Mouse (Mus musculus): ENCODE data around the gene Afg1l. TPM values are rescaled to one million over a fixed set of nuclear protein-coding genes. Genes with fewer than 3 reads are reported as not detected.

The Afg1l gene
- polyA plus RNA-seq, 1 experiment from 2014 or later, result 8.6 TPM

GRCm38 (mm10) chr10:42476774-42477475 is 1.4 kb downstream of the Afg1l start:
- no peak overlapping the region for H3K4me2 ChIP-seq
- no peak overlapping the region for H3K27ac ChIP-seq (replicated peaks)
- no peak overlapping the region for H3K4me3 ChIP-seq (replicated peaks)
- H3K9ac ChIP-seq (replicated peaks), result no peak overlapping the region; the same call in 1 of the 2 replicates
- peaks cover 7% of the 10 kb centered on the region for H3K4me1 ChIP-seq
- H3K36me3 ChIP-seq, result no peaks in the 10 kb centered on the region
- no peak for ATAC-seq (ENCODE audit: low FRiP score)
- WGBS, result 89% methylated on average over 10 of the region's 10 CpGs
- no peaks in the 10 kb centered on the region for H3K9me3 ChIP-seq (replicated peaks)
- no peaks in the 10 kb centered on the region for H3K27me3 ChIP-seq (replicated peaks)

GRCm38 (mm10) chr10:42474946-42475514 is 3.3 kb downstream of the Afg1l start:
- WGBS, result 78% methylated on average over 6 of the region's 6 CpGs
- Histone ChIP-seq H3K4me2 (no peak overlapping the region), H3K9ac (replicated peaks) (no peak overlapping the region), H3K9me3 (replicated peaks) (no peaks in the 10 kb centered on the region), H3K4me3 (replicated peaks) (no peak overlapping the region), H3K27me3 (replicated peaks) (no peaks in the 10 kb centered on the region), H3K27ac (replicated peaks) (no peak overlapping the region), H3K4me1 (peaks cover 7% of the 10 kb centered on the region), H3K36me3 (no peaks in the 10 kb centered on the region)
- no peak for ATAC-seq (ENCODE audit: low FRiP score)

GRCm38 (mm10) chr10:42464805-42465204 is 13.6 kb downstream of the Afg1l start:
- no peak overlapping the region for H3K27ac ChIP-seq (replicated peaks)
- no peaks in the 10 kb centered on the region for H3K4me1 ChIP-seq

GRCm38 (mm10) chr10:42464224-42464623 is 14.1 kb downstream of the Afg1l start:
- Histone ChIP-seq H3K9me3 (replicated peaks) (0 out of 2 replicates have a peak, but pooled peaks cover 2% of the 10 kb centered on the region), H3K4me3 (replicated peaks) (no peak overlapping the region), H3K9ac (replicated peaks) (no peak overlapping the region), H3K36me3 (peaks cover 5% of the 10 kb centered on the region; the same call in 1 of the 2 replicates), H3K27me3 (replicated peaks) (no peaks in the 10 kb centered on the region), H3K27ac (replicated peaks) (no peak overlapping the region; the same call in 1 of the 2 replicates), H3K4me2 (no peak overlapping the region), H3K4me1 (no peaks in the 10 kb centered on the region)
- 33% methylated on average over 5 of the region's 5 CpGs for WGBS
- no peak for ATAC-seq (ENCODE audit: low FRiP score)

More at GRCm38 (mm10) chr10:42464805-42465204, 13.6 kb downstream of the Afg1l start:
- H3K9ac ChIP-seq (replicated peaks), result no peak overlapping the region
- H3K4me2 ChIP-seq, result no peak overlapping the region
- H3K4me3 ChIP-seq (replicated peaks), result no peak overlapping the region
- H3K9me3 ChIP-seq (replicated peaks), result no peaks in the 10 kb centered on the region
- H3K36me3 ChIP-seq, result 0 out of 2 replicates have a peak, but pooled peaks cover 1% of the 10 kb centered on the region
- no peak for ATAC-seq (ENCODE audit: low FRiP score)
- WGBS, result 78% methylated on average over 14 of the region's 14 CpGs
- H3K27me3 ChIP-seq (replicated peaks), result no peaks in the 10 kb centered on the region

GRCm38 (mm10) chr10:42457557-42458191 is 20.7 kb downstream of the Afg1l start:
- H3K27ac ChIP-seq (replicated peaks), result no peak overlapping the region
- H3K4me3 ChIP-seq (replicated peaks), result no peak overlapping the region
- 0 out of 2 replicates have a peak, but pooled peaks cover 9% of the 10 kb centered on the region for H3K9me3 ChIP-seq (replicated peaks)
- no peak for ATAC-seq (ENCODE audit: low FRiP score)
- H3K27me3 ChIP-seq (replicated peaks), result no peaks in the 10 kb centered on the region
- no peaks in the 10 kb centered on the region for H3K4me1 ChIP-seq
- H3K4me2 ChIP-seq, result no peak overlapping the region
- no peak overlapping the region for H3K9ac ChIP-seq (replicated peaks)
- H3K36me3 ChIP-seq, result peaks cover 11% of the 10 kb centered on the region
- 83% methylated on average over 9 of the region's 9 CpGs for WGBS

- Histone ChIP-seq H3K4me1 (no peaks in the 10 kb centered on the region), H3K4me2 (no peak overlapping the region), H3K36me3 (peaks cover 11% of the 10 kb centered on the region), H3K27ac (replicated peaks) (no peak overlapping the region), H3K9me3 (replicated peaks) (0 out of 2 replicates have a peak, but pooled peaks cover 9% of the 10 kb centered on the region), H3K4me3 (replicated peaks) (no peak overlapping the region), H3K27me3 (replicated peaks) (no peaks in the 10 kb centered on the region), H3K9ac (replicated peaks) (no peak overlapping the region)
- ATAC-seq (ENCODE audit: low FRiP score), result no peak
- WGBS, result 84% methylated on average over 5 of the region's 5 CpGs
Observed at GRCm38 (mm10) chr10:42455981-42456380, 22.4 kb downstream of the Afg1l start.

GRCm38 (mm10) chr10:42454690-42455089 is 23.7 kb downstream of the Afg1l start:
- Histone ChIP-seq H3K27ac (replicated peaks) (no peak overlapping the region), H3K27me3 (replicated peaks) (no peaks in the 10 kb centered on the region), H3K9me3 (replicated peaks) (0 out of 2 replicates have a peak, but pooled peaks cover 9% of the 10 kb centered on the region), H3K4me1 (peaks cover under 1% of the 10 kb centered on the region), H3K36me3 (peaks cover 9% of the 10 kb centered on the region), H3K4me3 (replicated peaks) (no peak overlapping the region), H3K4me2 (no peak overlapping the region), H3K9ac (replicated peaks) (no peak overlapping the region)
- 91% methylated on average over 6 of the region's 6 CpGs for WGBS
- no peak for ATAC-seq (ENCODE audit: low FRiP score)

- WGBS, result 78% methylated on average over 11 of the region's 11 CpGs
- Histone ChIP-seq H3K4me1 (peaks cover 5% of the 10 kb centered on the region), H3K4me3 (replicated peaks) (no peak overlapping the region), H3K4me2 (no peak overlapping the region), H3K9me3 (replicated peaks) (0 out of 2 replicates have a peak, but pooled peaks cover 7% of the 10 kb centered on the region), H3K9ac (replicated peaks) (no peak overlapping the region), H3K27me3 (replicated peaks) (no peaks in the 10 kb centered on the region), H3K27ac (replicated peaks) (no peak overlapping the region), H3K36me3 (peaks cover 6% of the 10 kb centered on the region)
- no peak for ATAC-seq (ENCODE audit: low FRiP score)
Observed at GRCm38 (mm10) chr10:42454266-42454665, 24.1 kb downstream of the Afg1l start.

- no peak overlapping the region for H3K4me3 ChIP-seq (replicated peaks)
- no peak overlapping the region for H3K9ac ChIP-seq (replicated peaks)
- no peak overlapping the region for H3K4me2 ChIP-seq
- no peak for ATAC-seq (ENCODE audit: low FRiP score)
- H3K27me3 ChIP-seq (replicated peaks), result no peaks in the 10 kb centered on the region
- 9% methylated on average over 3 of the region's 4 CpGs for WGBS
- H3K36me3 ChIP-seq, result peaks cover 4% of the 10 kb centered on the region; the same call in 1 of the 2 replicates
- no peak overlapping the region for H3K27ac ChIP-seq (replicated peaks)
- H3K4me1 ChIP-seq, result peaks cover 15% of the 10 kb centered on the region
- H3K9me3 ChIP-seq (replicated peaks), result 0 out of 2 replicates have a peak, but pooled peaks cover 3% of the 10 kb centered on the region
Observed at GRCm38 (mm10) chr10:42449672-42450071, 28.7 kb downstream of the Afg1l start.

- H3K9me3 ChIP-seq (replicated peaks), result 0 out of 2 replicates have a peak, but pooled peaks cover under 1% of the 10 kb centered on the region
- WGBS, result 12% methylated on average over 7 of the region's 7 CpGs
- no peak for ATAC-seq (ENCODE audit: low FRiP score)
- no peak overlapping the region for H3K27ac ChIP-seq (replicated peaks)
- no peak overlapping the region for H3K4me3 ChIP-seq (replicated peaks)
- no peaks in the 10 kb centered on the region for H3K27me3 ChIP-seq (replicated peaks)
- H3K4me1 ChIP-seq, result peaks cover 15% of the 10 kb centered on the region
- H3K9ac ChIP-seq (replicated peaks), result no peak overlapping the region
- no peak overlapping the region for H3K4me2 ChIP-seq
- peaks cover under 1% of the 10 kb centered on the region; the same call in 1 of the 2 replicates for H3K36me3 ChIP-seq
Observed at GRCm38 (mm10) chr10:42448371-42448770, 30.0 kb downstream of the Afg1l start.

GRCm38 (mm10) chr10:42446145-42446544 is 32.2 kb downstream of the Afg1l start:
- H3K27ac ChIP-seq (replicated peaks), result no peak overlapping the region
- no peaks in the 10 kb centered on the region for H3K9me3 ChIP-seq (replicated peaks)
- H3K4me1 ChIP-seq, result peaks cover 15% of the 10 kb centered on the region
- H3K27me3 ChIP-seq (replicated peaks), result no peaks in the 10 kb centered on the region
- no peak for ATAC-seq (ENCODE audit: low FRiP score)
- no peak overlapping the region for H3K4me2 ChIP-seq
- no peaks in the 10 kb centered on the region for H3K36me3 ChIP-seq
- no peak overlapping the region for H3K9ac ChIP-seq (replicated peaks)
- WGBS, result 62% methylated on average over 9 of the region's 9 CpGs
- no peak overlapping the region for H3K4me3 ChIP-seq (replicated peaks)
